Mouse (Mus musculus): ENCODE measurements around the gene Entpd2. TPM values are rescaled to one million over a fixed set of nuclear protein-coding genes. Genes with fewer than 3 reads are reported as not detected.
"Not testable (repeated sequence)": the region's sequence is repeated elsewhere in the genome, so short reads cannot be mapped to it uniquely, and the experiment has no call there.

Entpd2 gene
- polyA plus RNA-seq, 1 experiment from 2014 or later: 4.8 TPM

DNA sequence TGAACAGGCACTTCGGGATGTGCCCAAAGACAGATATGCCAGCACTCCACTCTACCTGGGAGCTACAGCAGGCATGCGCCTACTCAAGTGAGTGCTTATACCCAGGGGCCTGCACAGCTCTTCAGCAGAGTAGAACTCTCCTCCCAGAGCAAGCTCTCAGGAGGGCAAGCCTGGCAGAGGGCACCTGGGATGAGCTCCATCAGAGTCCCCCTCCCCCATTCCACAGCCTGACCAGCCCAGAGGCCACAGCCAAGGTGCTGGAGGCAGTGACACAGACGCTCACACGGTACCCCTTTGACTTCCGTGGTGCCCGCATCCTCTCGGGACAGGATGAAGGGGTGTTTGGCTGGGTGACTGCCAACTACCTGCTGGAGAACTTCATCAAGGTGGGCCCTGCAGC lies 2.4 kb downstream of the Entpd2 start:
- Histone ChIP-seq H3K9ac (replicated peaks) (no peak overlapping the region), H3K27me3 (peaks cover 52% of the 10 kb centered on the region), H3K9me3 (no peaks in the 10 kb centered on the region), H3K36me3 (no peaks in the 10 kb centered on the region), H3K4me2 (replicated peaks) (no peak overlapping the region), H3K4me3 (no peak overlapping the region), H3K27ac (replicated peaks) (no peak overlapping the region), H3K4me1 (peaks cover 33% of the 10 kb centered on the region)
- no peak for ATAC-seq (replicated peaks)
- WGBS: 93% methylated on average over 7 of the region's 7 CpGs

DNA sequence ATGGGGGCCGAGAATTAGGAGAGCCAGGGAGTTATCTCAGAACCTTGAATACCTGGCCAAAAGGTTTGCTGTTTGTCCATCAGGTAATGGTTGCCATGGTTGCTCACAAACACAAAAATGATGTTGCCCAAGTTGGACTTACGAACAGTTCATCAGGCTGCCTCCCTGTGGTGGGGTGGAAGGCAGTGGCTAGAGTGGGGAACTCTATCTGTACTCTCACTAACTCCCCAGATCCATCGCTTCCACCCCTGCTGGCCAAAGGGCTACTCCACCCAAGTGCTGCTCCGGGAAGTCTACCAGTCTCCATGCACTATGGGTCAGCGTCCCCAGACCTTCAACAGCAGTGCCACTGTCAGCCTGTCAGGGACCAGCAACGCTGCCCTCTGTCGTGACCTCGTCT lies 3.4 kb downstream of the Entpd2 start, which contains the start of gene Npdc1:
Npdc1 (plus strand) TSS at position 301 of the 400 bp plus-strand sequence.
- Histone ChIP-seq H3K4me1 (peaks cover 36% of the 10 kb centered on the region), H3K4me2 (replicated peaks) (no peak within 1 kb of the TSS), H3K9me3 (no peaks in the 10 kb centered on the region), H3K27ac (replicated peaks) (no peak within 1 kb of the TSS), H3K9ac (replicated peaks) (no peak within 1 kb of the TSS), H3K27me3 (peaks cover 52% of the 10 kb centered on the region), H3K4me3 (no peak within 1 kb of the TSS), H3K36me3 (no peaks in the 10 kb centered on the region)
- 64% methylated on average over 8 of the region's 8 CpGs for WGBS
- ATAC-seq (replicated peaks): no peak

GRCm38 (mm10) chr2:25400291-25400690 lies 4.6 kb downstream of the Entpd2 start:
- H3K27ac ChIP-seq (replicated peaks): no peak overlapping the region
- peak overlapping the region; percentile 45 for H3K9ac ChIP-seq (replicated peaks)
- H3K27me3 ChIP-seq: peaks cover 47% of the 10 kb centered on the region
- no peak for ATAC-seq (replicated peaks)
- H3K4me3 ChIP-seq: peak overlapping the region; percentile 41
- peaks cover 39% of the 10 kb centered on the region for H3K4me1 ChIP-seq
- no peaks in the 10 kb centered on the region for H3K36me3 ChIP-seq
- H3K9me3 ChIP-seq: no peaks in the 10 kb centered on the region
- H3K4me2 ChIP-seq (replicated peaks): peak overlapping the region; percentile 60
- WGBS: 21% methylated on average over 16 of the region's 16 CpGs

GRCm38 (mm10) chr2:25400764-25401163 lies 5.1 kb downstream of the Entpd2 start:
- Histone ChIP-seq H3K27me3 (peaks cover 43% of the 10 kb centered on the region), H3K36me3 (no peaks in the 10 kb centered on the region), H3K9me3 (no peaks in the 10 kb centered on the region), H3K4me1 (peaks cover 39% of the 10 kb centered on the region), H3K4me3 (peak overlapping the region; percentile 41), H3K4me2 (replicated peaks) (peak overlapping the region; percentile 60), H3K9ac (replicated peaks) (peak overlapping the region; percentile 45), H3K27ac (replicated peaks) (no peak overlapping the region)
- 5% methylated on average over 17 of the region's 17 CpGs for WGBS
- no peak for ATAC-seq (replicated peaks)

- Histone ChIP-seq H3K4me1 (peaks cover 39% of the 10 kb centered on the region), H3K4me2 (replicated peaks) (peak overlapping the region; percentile 70), H3K27ac (replicated peaks) (peak overlapping the region; percentile 91), H3K4me3 (peak overlapping the region; percentile 71), H3K27me3 (peaks cover 27% of the 10 kb centered on the region), H3K36me3 (peaks cover 5% of the 10 kb centered on the region; the same call in 1 of the 2 replicates), H3K9me3 (no peaks in the 10 kb centered on the region), H3K9ac (replicated peaks) (peak overlapping the region; percentile 99)
- ATAC-seq (replicated peaks): no peak; the same call in none of the 2 replicates
- WGBS: under 1% methylated on average over 13 of the region's 13 CpGs
Observed at GRCm38 (mm10) chr2:25402377-25402971, 6.8 kb downstream of the Entpd2 start.

- under 1% methylated on average over 51 of the region's 54 CpGs for WGBS
- Histone ChIP-seq H3K4me2 (replicated peaks) (peak overlapping the region; percentile 70), H3K27me3 (peaks cover 21% of the 10 kb centered on the region), H3K36me3 (peaks cover 11% of the 10 kb centered on the region), H3K9me3 (no peaks in the 10 kb centered on the region), H3K9ac (replicated peaks) (peak overlapping the region; percentile 99), H3K4me1 (peaks cover 39% of the 10 kb centered on the region), H3K27ac (replicated peaks) (peak overlapping the region; percentile 91), H3K4me3 (peak overlapping the region; percentile 71)
- peak; percentile 86 for ATAC-seq (replicated peaks)
Observed at GRCm38 (mm10) chr2:25402972-25403601, 7.4 kb downstream of the Entpd2 start.

GRCm38 (mm10) chr2:25403994-25404393 lies 8.3 kb downstream of the Entpd2 start:
- peaks cover 13% of the 10 kb centered on the region for H3K27me3 ChIP-seq
- no peak for ATAC-seq (replicated peaks)
- peak overlapping the region; percentile 91 for H3K27ac ChIP-seq (replicated peaks)
- peak overlapping the region; percentile 70 for H3K4me2 ChIP-seq (replicated peaks)
- peak overlapping the region; percentile 71 for H3K4me3 ChIP-seq
- H3K9me3 ChIP-seq: no peaks in the 10 kb centered on the region
- H3K36me3 ChIP-seq: peaks cover 19% of the 10 kb centered on the region
- H3K9ac ChIP-seq (replicated peaks): peak overlapping the region; percentile 99
- WGBS: 82% methylated on average over 4 of the region's 4 CpGs
- peaks cover 39% of the 10 kb centered on the region for H3K4me1 ChIP-seq

GRCm38 (mm10) chr2:25408908-25409307 lies 13.2 kb downstream of the Entpd2 start:
- H3K9ac ChIP-seq (replicated peaks): no peak overlapping the region
- no peak overlapping the region for H3K27ac ChIP-seq (replicated peaks)
- H3K9me3 ChIP-seq: no peaks in the 10 kb centered on the region
- H3K4me1 ChIP-seq: peaks cover 25% of the 10 kb centered on the region
- 91% methylated on average over 10 of the region's 10 CpGs for WGBS
- no peak overlapping the region for H3K4me3 ChIP-seq
- H3K36me3 ChIP-seq: peaks cover 42% of the 10 kb centered on the region
- H3K27me3 ChIP-seq: no peaks in the 10 kb centered on the region
- no peak overlapping the region for H3K4me2 ChIP-seq (replicated peaks)
- no peak for ATAC-seq (replicated peaks)

GRCm38 (mm10) chr2:25413436-25413835 lies 17.8 kb downstream of the Entpd2 start:
- not testable (repeated sequence) for H3K27me3 ChIP-seq; H3K9me3 ChIP-seq; H3K4me3 ChIP-seq; H3K4me2 ChIP-seq (replicated peaks); ATAC-seq (replicated peaks); H3K27ac ChIP-seq (replicated peaks); H3K4me1 ChIP-seq; H3K9ac ChIP-seq (replicated peaks)
- peaks cover 29% of the 10 kb centered on the region for H3K36me3 ChIP-seq

- Histone ChIP-seq H3K9ac (replicated peaks) (no peak overlapping the region), H3K4me2 (replicated peaks) (no peak overlapping the region), H3K9me3 (no peaks in the 10 kb centered on the region), H3K27ac (replicated peaks) (no peak overlapping the region), H3K4me1 (no peaks in the 10 kb centered on the region), H3K4me3 (no peak overlapping the region), H3K36me3 (no peaks in the 10 kb centered on the region), H3K27me3 (no peaks in the 10 kb centered on the region)
- WGBS: 10% methylated on average over 3 of the region's 3 CpGs
- no peak for ATAC-seq (replicated peaks)
Observed at GRCm38 (mm10) chr2:25417426-25417825, 21.8 kb downstream of the Entpd2 start.

DNA sequence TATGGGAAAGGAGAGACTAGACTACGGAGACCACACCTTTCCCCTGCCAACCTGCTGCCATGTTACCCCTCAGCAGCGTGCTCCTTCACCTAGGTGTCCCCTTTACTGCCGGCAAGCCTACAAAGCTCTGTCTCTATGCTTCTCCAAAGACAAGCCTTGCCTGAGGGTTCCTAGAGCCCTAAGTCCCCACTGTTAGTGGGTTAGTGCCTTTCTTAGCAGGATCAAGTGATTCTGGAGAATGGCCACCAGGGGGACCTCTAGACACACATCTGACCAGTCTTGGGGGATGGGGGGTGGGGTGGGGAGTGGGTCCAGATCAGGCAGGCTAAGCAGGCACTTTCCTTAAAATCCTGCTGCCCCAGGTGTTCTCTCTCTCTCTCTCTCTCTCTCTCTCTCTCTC lies 26.2 kb downstream of the Entpd2 start:
- peak; percentile 39; the same call in 1 of the 2 replicates for ATAC-seq (replicated peaks)
- no peak overlapping the region for H3K9ac ChIP-seq (replicated peaks)
- H3K4me1 ChIP-seq: no peaks in the 10 kb centered on the region

DNA sequence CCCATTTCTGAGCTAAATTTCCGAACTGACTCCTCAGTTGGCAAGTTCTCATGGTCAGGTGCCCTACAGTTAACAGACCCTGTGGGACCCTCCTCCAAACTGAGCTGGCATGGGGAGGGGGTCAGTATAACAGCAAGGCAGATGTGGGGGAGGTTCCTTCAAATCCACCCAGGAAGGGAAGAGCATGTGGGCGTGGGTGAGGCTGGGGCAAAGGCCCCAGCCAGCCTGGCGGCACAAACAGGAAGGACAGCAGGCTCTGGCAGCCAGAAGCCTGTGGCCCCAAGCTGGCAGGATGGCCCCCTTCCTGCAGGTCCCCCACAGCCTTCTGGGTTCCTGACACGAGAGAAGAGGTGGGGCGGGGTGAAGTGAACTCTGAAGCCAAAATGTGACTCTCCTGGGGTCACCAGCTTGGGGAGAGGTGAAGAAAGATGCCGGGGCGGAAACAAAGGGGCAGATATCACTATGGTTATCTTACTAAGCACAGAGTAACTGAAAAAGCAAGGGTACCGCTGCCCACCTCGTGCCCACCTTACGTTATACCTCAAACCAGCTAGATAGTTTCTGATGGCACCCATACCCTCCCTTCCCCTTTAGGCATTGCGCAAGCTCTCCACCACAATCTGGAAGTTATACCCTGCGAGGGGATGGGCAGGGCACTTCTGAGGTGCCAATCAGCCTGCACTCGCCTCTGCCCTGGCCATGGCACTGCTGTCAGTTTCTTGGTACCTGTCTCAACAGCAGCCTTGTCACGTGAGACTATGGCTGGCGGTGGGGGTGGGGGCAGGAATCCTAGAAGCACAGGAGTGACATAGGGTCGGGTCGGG lies 27.1 kb downstream of the Entpd2 start, which contains the start of gene Fut7:
Fut7 (plus strand) TSS at position 681 of the 824 bp plus-strand sequence.
- H3K4me1 ChIP-seq: peaks cover 2% of the 10 kb centered on the region; the same call in 1 of the 2 replicates
- H3K4me2 ChIP-seq (replicated peaks): no peak within 1 kb of the TSS

More for the DNA sequence above, 26.2 kb downstream of the Entpd2 start:
- no peaks in the 10 kb centered on the region for H3K36me3 ChIP-seq
- 22% methylated on average over 3 of the region's 3 CpGs for WGBS
- no peak overlapping the region for H3K4me3 ChIP-seq
- no peaks in the 10 kb centered on the region for H3K9me3 ChIP-seq
- no peaks in the 10 kb centered on the region for H3K27me3 ChIP-seq
- no peak overlapping the region for H3K27ac ChIP-seq (replicated peaks)
- no peak overlapping the region for H3K4me2 ChIP-seq (replicated peaks)

More for the DNA sequence above, 27.1 kb downstream of the Entpd2 start, which contains the start of gene Fut7:
- 71% methylated on average over 17 of the region's 17 CpGs for WGBS
- no peak within 1 kb of the TSS for H3K4me3 ChIP-seq
- H3K27ac ChIP-seq (replicated peaks): no peak within 1 kb of the TSS
- no peaks in the 10 kb centered on the region for H3K9me3 ChIP-seq
- no peaks in the 10 kb centered on the region for H3K36me3 ChIP-seq
- H3K27me3 ChIP-seq: no peaks in the 10 kb centered on the region
- ATAC-seq (replicated peaks): no peak
- H3K9ac ChIP-seq (replicated peaks): no peak within 1 kb of the TSS

Data from forebrain, embryonic 15.5 days (tissue).